Mouse (Mus musculus) erythroblast, embryonic 14.5 days (primary cell): ENCODE data around the gene Nckap5.

Experiments used
- GATA1 ChIP-seq: IDR thresholded peaks from 2 replicates; pipeline ENCODE4 v1.6.1; 2012; ENCODE audit warnings: low read length, inconsistent platforms, mixed read lengths
- TAL1 ChIP-seq: IDR thresholded peaks from 3 replicates; pipeline ENCODE4 v1.6.1; 2012; ENCODE audit warnings: low read length, inconsistent platforms, mixed read lengths

- TF ChIP-seq GATA1 (no peak), TAL1 (no peak)
Measured at GRCm38 (mm10) chr1:125912601-125913600, 917.7 kb downstream of the Nckap5 start, which contains the start of gene Lypd1.
